9 mouse cellular contexts compared by ENCODE assay signal in the genomic region with DNA sequence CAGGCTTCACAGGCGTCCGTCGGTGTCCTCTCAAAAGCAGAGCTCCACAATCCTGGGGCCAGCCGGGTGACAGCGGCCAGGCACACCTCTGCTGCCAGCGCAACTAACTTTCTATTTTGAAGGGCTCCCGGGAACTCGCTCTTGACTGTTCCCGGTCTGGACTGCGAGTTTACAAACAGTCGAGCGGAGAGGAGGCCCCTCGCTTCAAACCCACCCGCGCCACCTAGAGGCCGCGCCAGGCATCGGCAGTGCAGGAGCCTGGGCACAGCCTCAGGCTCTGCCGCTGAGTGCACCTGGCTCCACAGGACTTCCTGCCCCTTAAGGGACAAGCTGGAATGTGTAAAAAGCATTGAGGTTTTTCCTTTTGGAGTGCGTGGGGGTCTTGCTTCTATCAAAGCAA. TPM values are rescaled to one million over a fixed set of nuclear protein-coding genes. Genes with fewer than 3 reads are reported as not detected.
DNase-seq lines count a peak whose midpoint lies in the region; ATAC-seq and TF ChIP-seq lines count a peak whose summit lies in the region.
"Had no signal": no experiment of that assay in that cellular context is flagged by ENCODE, and none has a peak within 500 bp of the region (broad histone marks: within the 10 kb centered on the region; RNA-seq: fewer than 3 reads in every experiment).

A gene (minus strand): TSS at position 122 of the 400 bp plus-strand sequence.

- no peak within 1 kb of the TSS for H3K9ac ChIP-seq in ES-Bruce4 (ENCODE audit: low read depth, poor library complexity, severe bottlenecking)
- H3K9ac ChIP-seq in forebrain, postnatal 0 days, result no peak within 1 kb of the TSS

- TF ChIP-seq POLR2A in ES-Bruce4 (IDR thresholded peaks at IDR 0.05; ENCODE audit: insufficient read depth, low read length), result no peak
- TF ChIP-seq POLR2A in cerebellum, adult 2 months (IDR thresholded peaks at IDR 0.05; ENCODE audit: borderline replicate concordance, insufficient read depth, low read length), result no peak
- TF ChIP-seq POLR2A in lung, adult 2 months (IDR thresholded peaks at IDR 0.05; ENCODE audit: borderline replicate concordance, extremely low read depth, low read depth, low read length), result peak; percentile 28; the same call in 1 of the 2 replicates
- TF ChIP-seq POLR2A in thymus, adult 2 months (IDR thresholded peaks at IDR 0.05; ENCODE audit: control insufficient read depth, extremely low read depth, insufficient read depth, low read length, poor library complexity), result no peak

- H3K4me1 ChIP-seq in ES-Bruce4 (ENCODE audit: control insufficient read depth, insufficient read depth, low read length), result no peaks in the 10 kb centered on the region
- no peaks in the 10 kb centered on the region for H3K4me1 ChIP-seq in cerebellum, adult 2 months (ENCODE audit: control insufficient read depth, insufficient read depth, low read length)
- H3K4me1 ChIP-seq in forebrain, postnatal 0 days (ENCODE audit: insufficient read depth), result peaks cover 4% of the 10 kb centered on the region; the same call in 1 of the 2 replicates
- H3K4me1 ChIP-seq in lung, adult 2 months (ENCODE audit: control insufficient read depth, insufficient read depth, low read length), result peaks cover 2% of the 10 kb centered on the region; the same call in 1 of the 2 replicates
- H3K4me1 ChIP-seq in thymus, adult 2 months (replicated peaks; ENCODE audit: control insufficient read depth, insufficient read depth, low read length), result peaks cover 2% of the 10 kb centered on the region; the same call in 1 of the 2 replicates

- peak; percentile 78 for TF ChIP-seq CTCF in ES-Bruce4 (IDR thresholded peaks at IDR 0.05; ENCODE audit: low read depth, low read length)
- peak; percentile 69 for TF ChIP-seq CTCF in cerebellum, adult 2 months (IDR thresholded peaks at IDR 0.05; ENCODE audit: borderline replicate concordance, insufficient read depth, low read depth, low read length)
- peak; percentile 92 for TF ChIP-seq CTCF in forebrain, postnatal 0 days (IDR thresholded peaks at IDR 0.05; ENCODE audit: low read depth)
- peak; percentile 53 for TF ChIP-seq CTCF in lung, adult 2 months (IDR thresholded peaks at IDR 0.05; ENCODE audit: insufficient read depth, low read length)
- TF ChIP-seq CTCF in thymus, adult 2 months (IDR thresholded peaks at IDR 0.05; ENCODE audit: borderline replicate concordance, control insufficient read depth, extremely low read depth, insufficient read depth, low read length, poor library complexity), result peak; percentile 99

- H3K27me3 ChIP-seq in ES-Bruce4 (ENCODE audit: control insufficient read depth, insufficient read depth, low read length, poor library complexity, severe bottlenecking), result no peaks in the 10 kb centered on the region
- no peaks in the 10 kb centered on the region for H3K27me3 ChIP-seq in cerebellum, adult 2 months (ENCODE audit: control insufficient read depth, insufficient read depth, low read length)
- H3K27me3 ChIP-seq in forebrain, postnatal 0 days (ENCODE audit: insufficient read depth, low read length), result no peaks in the 10 kb centered on the region
- H3K27me3 ChIP-seq in thymus, adult 2 months (ENCODE audit: control insufficient read depth, insufficient read depth, low read length), result no peaks in the 10 kb centered on the region

- H3K36me3 ChIP-seq in ES-Bruce4 (ENCODE audit: control insufficient read depth, insufficient read depth, low read length, poor library complexity, severe bottlenecking), result no peaks in the 10 kb centered on the region
- H3K36me3 ChIP-seq in forebrain, postnatal 0 days (ENCODE audit: insufficient read depth), result no peaks in the 10 kb centered on the region
- H3K36me3 ChIP-seq in thymus, adult 2 months (ENCODE audit: control insufficient read depth, insufficient read depth, low read length), result no peaks in the 10 kb centered on the region

- 0 out of 2 replicates have a peak, but pooled peaks have one; percentile 16 for TF ChIP-seq EP300 in ES-Bruce4 (IDR thresholded peaks at IDR 0.05; ENCODE audit: insufficient read depth, low read depth, low read length)

- H3K4me3 ChIP-seq in ES-Bruce4 (ENCODE audit: low read depth, low read length), result peak within 1 kb of the TSS; percentile 22; the same call in 1 of the 2 replicates
- H3K4me3 ChIP-seq in cerebellum, adult 2 months (replicated peaks; ENCODE audit: insufficient read depth, low read depth, low read length), result no peak within 1 kb of the TSS
- peak within 1 kb of the TSS; percentile 4; the same call in 1 of the 2 replicates for H3K4me3 ChIP-seq in forebrain, postnatal 0 days (ENCODE audit: low read depth, low read length)
- H3K4me3 ChIP-seq in lung, adult 2 months (replicated peaks; ENCODE audit: extremely low read depth, low read depth, low read length), result peak within 1 kb of the TSS; percentile 20
- no peak within 1 kb of the TSS for H3K4me3 ChIP-seq in thymus, adult 2 months (ENCODE audit: control insufficient read depth, insufficient read depth, low read length)
- H3K4me3 ChIP-seq: erythroblast, embryonic 14.5 days had no signal

- 2% methylated on average over 20 of the region's 20 CpGs for WGBS in cerebellum, adult 2 months
- WGBS in forebrain, postnatal 0 days, result 3% methylated on average over 20 of the region's 20 CpGs
- WGBS in lung, adult 2 months, result 4% methylated on average over 20 of the region's 20 CpGs
- WGBS in thymus, adult 2 months, result 10% methylated on average over 20 of the region's 20 CpGs

- peak within 1 kb of the TSS; percentile 34 for H3K4me2 ChIP-seq in forebrain, postnatal 0 days (ENCODE audit: low read depth)

- no peak within 1 kb of the TSS for H3K27ac ChIP-seq in ES-Bruce4 (ENCODE audit: insufficient read depth, low read length)
- H3K27ac ChIP-seq in cerebellum, adult 2 months (ENCODE audit: insufficient read depth, low read length), result no peak within 1 kb of the TSS
- H3K27ac ChIP-seq in forebrain, postnatal 0 days (ENCODE audit: low read depth, low read length), result no peak within 1 kb of the TSS
- H3K27ac ChIP-seq in thymus, adult 2 months (ENCODE audit: control insufficient read depth, insufficient read depth, low read length), result no peak within 1 kb of the TSS

- no peaks in the 10 kb centered on the region for H3K9me3 ChIP-seq in ES-Bruce4 (replicated peaks; ENCODE audit: control insufficient read depth, insufficient read depth, low read length, poor library complexity, severe bottlenecking)
- H3K9me3 ChIP-seq in forebrain, postnatal 0 days (ENCODE audit: low read length), result no peaks in the 10 kb centered on the region

- peak; percentile 57 to 73 for DNase-seq in cerebellum, adult 2 months
- peak; percentile 81 for DNase-seq in forebrain, postnatal 0 days
- DNase-seq in heart, postnatal 4 days, result peak; percentile 89
- DNase-seq in layer of hippocampus, adult 8-10 months (ENCODE audit: low spot score in 2 of 2), result peak; percentile 17 to 67
- peak; percentile 77 for DNase-seq in lung, adult 2 months
- DNase-seq in ovary, adult 18-20 months (ENCODE audit: low spot score), result peak; percentile 51
- peak; percentile 81 for DNase-seq in thymus, adult 2 months

- ATAC-seq in forebrain, postnatal 0 days, result peak; percentile 81

RNA-seq across cellular contexts. Expression of the gene that starts here (rescaled TPM):
- polyA plus RNA-seq in ES-Bruce4 (2011; ENCODE audit: insufficient read depth, insufficient read length, low read depth, missing spikeins), result not detected in 2 replicates
- polyA plus RNA-seq in cerebellum, adult 2 months (2012; rRNA removed), result 0.08 and 0.13 TPM in 2 replicates
- 0.54 and 0.90 TPM in 2 replicates for total RNA-seq in forebrain, postnatal 0 days (2014; rRNA removed)
- 0.38 and 0.40 TPM in 2 replicates for polyA plus RNA-seq in forebrain, postnatal 0 days (2015; fragmentation: Nextera tagmentation; extraction: Ambion mirVana)
- under 1 TPM; 0.41 to 0.43 TPM for total RNA-seq in heart, postnatal 4 days (2021)
- under 1 TPM in 3 of 4 experiments, not detected in 1; 0.12 to 0.35 (median 0.16) TPM for total RNA-seq in layer of hippocampus, adult 8-10 months (2022)
- 0.46 and 0.85 TPM in 2 replicates for polyA plus RNA-seq in lung, adult 2 months (2012; rRNA removed)
- polyA plus RNA-seq in thymus, adult 2 months (2012; rRNA removed), result 1.2 and 2.2 TPM in 2 replicates
- polyA plus RNA-seq: erythroblast, embryonic 14.5 days had no signal

Comparison
In these comparisons a context has a peak if more than half of its experiments do, and no peak if none do; other contexts are left out.
1. Peak in DNase-seq in cerebellum, adult 2 months; RNA of the gene not detected or under 1 TPM.
2. Peak in DNase-seq, ATAC-seq, H3K4me3 ChIP-seq and H3K4me2 ChIP-seq in forebrain, postnatal 0 days; RNA of the gene not detected or under 1 TPM.
3. Peak in DNase-seq in heart, postnatal 4 days; RNA of the gene not detected or under 1 TPM.
4. Peak in DNase-seq in layer of hippocampus, adult 8-10 months; RNA of the gene not detected or under 1 TPM.
5. Peak in DNase-seq and H3K4me3 ChIP-seq in lung, adult 2 months; RNA of the gene not detected or under 1 TPM.